Mouse (Mus musculus) kidney, embryonic 15.5 days (tissue): ENCODE results near the gene Spns2. TPM values are rescaled to one million over a fixed set of nuclear protein-coding genes. Genes with fewer than 3 reads are reported as not detected.

Experiments
- polyA plus RNA-seq: library from polyadenylated mRNA; unstranded; fragments of >200 nt; fragmentation: Nextera tagmentation; extraction: Ambion mirVana; gene quantifications from 2 replicates; pipeline ENCODE4 v1.2.1, GENCODE M21; 2015

Gene Spns2
- polyA plus RNA-seq, 1 experiment from 2014 or later: 2.9 TPM

Other genes starting within 250 kb of the Spns2 start
- gene Slc13a5, start 222.7 kb downstream of the Spns2 start, polyA plus RNA-seq: 0.26 and 2.0 TPM in 2 replicates
- 4.3 and 6.2 TPM in 2 replicates for gene Xaf1, start 188.3 kb downstream of the Spns2 start, polyA plus RNA-seq
- not detected in 2 replicates for gene Fbxo39, start 175.5 kb downstream of the Spns2 start, polyA plus RNA-seq
- 5.4 and 5.6 TPM in 2 replicates for gene Tekt1, start 127.5 kb downstream of the Spns2 start, polyA plus RNA-seq
- gene Smtnl2, start 78.2 kb downstream of the Spns2 start, polyA plus RNA-seq: 109 and 111 TPM in 2 replicates
- gene Ggt6, start 54.4 kb downstream of the Spns2 start, polyA plus RNA-seq: 0.87 and 0.95 TPM in 2 replicates
- 162 and 184 TPM in 2 replicates for gene Mybbp1a, start 48.5 kb downstream of the Spns2 start, polyA plus RNA-seq
- 0.27 and 0.35 TPM in 2 replicates for gene Spns3, start 60.6 kb upstream of the Spns2 start, polyA plus RNA-seq
- gene Ube2g1, start 117.4 kb upstream of the Spns2 start, polyA plus RNA-seq: 69.8 and 74.6 TPM in 2 replicates
- 23.1 and 23.7 TPM in 2 replicates for gene Ankfy1, start 200.1 kb upstream of the Spns2 start, polyA plus RNA-seq